29 mouse cellular contexts compared by ENCODE assay signal in genomic region chr7:44919127-44919526, GRCm38 (mm10). TPM values are rescaled to one million over a fixed set of nuclear protein-coding genes. Genes with fewer than 3 reads are reported as not detected.
A peak's percentile ranks its signal among the peaks of the same experiment; 100 is the strongest.
DNase-seq lines count a peak whose midpoint lies in the region; ATAC-seq and TF ChIP-seq lines count a peak whose summit lies in the region.
"Had no signal": no experiment of that assay in that cellular context is flagged by ENCODE, and none has a peak within 500 bp of the region (broad histone marks: within the 10 kb centered on the region; RNA-seq: fewer than 3 reads in every experiment).

No protein-coding gene starts in this region.

- no peak for TF ChIP-seq CTCF in gastrocnemius, adult 2 months (IDR thresholded peaks at IDR 0.05)
- no peak for TF ChIP-seq CTCF in layer of hippocampus, adult 2 months (conservative IDR thresholded peaks at IDR 0.05)

- ATAC-seq in midbrain, embryonic 13.5 days: no peak
- no peak for ATAC-seq in midbrain, embryonic 15.5 days (replicated peaks)
- ATAC-seq: forebrain, embryonic 15.5 days had no signal

- H3K9ac ChIP-seq in midbrain, embryonic 13.5 days (replicated peaks): peak overlapping the region; percentile 45; the same call in 1 of the 2 replicates
- no peak overlapping the region for H3K9ac ChIP-seq in midbrain, embryonic 15.5 days
- H3K9ac ChIP-seq: forebrain, embryonic 15.5 days; hindbrain, embryonic 12.5 days; lung, embryonic 15.5 days; neural tube, embryonic 12.5 days had no signal

- no peak overlapping the region for H3K4me3 ChIP-seq in gastrocnemius, adult 2 months
- H3K4me3 ChIP-seq in layer of hippocampus, adult 2 months: no peak overlapping the region
- no peak overlapping the region for H3K4me3 ChIP-seq in midbrain, embryonic 13.5 days (replicated peaks)
- H3K4me3 ChIP-seq in midbrain, embryonic 15.5 days: no peak overlapping the region
- H3K4me3 ChIP-seq: forebrain, embryonic 10.5 days; forebrain, embryonic 15.5 days; hindbrain, embryonic 12.5 days; lung, embryonic 15.5 days; midbrain, embryonic 10.5 days; myocyte; neural tube, embryonic 12.5 days had no signal

- intact Hi-C loops in gastrocnemius, adult 2 months (cut with DNase I): no loop called here

- H3K27ac ChIP-seq in gastrocnemius, adult 2 months: peak overlapping the region; percentile 81; the same call in 1 of the 2 replicates
- peak overlapping the region; percentile 89 for H3K27ac ChIP-seq in layer of hippocampus, adult 2 months
- no peak overlapping the region for H3K27ac ChIP-seq in midbrain, embryonic 13.5 days
- H3K27ac ChIP-seq in midbrain, embryonic 15.5 days: no peak overlapping the region
- H3K27ac ChIP-seq: forebrain, embryonic 10.5 days; forebrain, embryonic 15.5 days; hindbrain, embryonic 12.5 days; lung, embryonic 15.5 days; midbrain, embryonic 10.5 days; neural tube, embryonic 12.5 days had no signal

- H3K27me3 ChIP-seq in midbrain, embryonic 13.5 days: no peaks in the 10 kb centered on the region
- no peaks in the 10 kb centered on the region for H3K27me3 ChIP-seq in midbrain, embryonic 15.5 days (replicated peaks)
- H3K27me3 ChIP-seq: forebrain, embryonic 15.5 days; hindbrain, embryonic 12.5 days; lung, embryonic 15.5 days; neural tube, embryonic 12.5 days had no signal

- H3K36me3 ChIP-seq in midbrain, embryonic 13.5 days: peaks cover 73% of the 10 kb centered on the region
- H3K36me3 ChIP-seq in midbrain, embryonic 15.5 days (replicated peaks): peaks cover 25% of the 10 kb centered on the region; the same call in 1 of the 2 replicates

- H3K9me3 ChIP-seq in midbrain, embryonic 13.5 days: no peaks in the 10 kb centered on the region
- no peaks in the 10 kb centered on the region for H3K9me3 ChIP-seq in midbrain, embryonic 15.5 days
- H3K9me3 ChIP-seq: forebrain, embryonic 10.5 days; forebrain, embryonic 15.5 days; hindbrain, embryonic 12.5 days; lung, embryonic 15.5 days; midbrain, embryonic 10.5 days; neural tube, embryonic 12.5 days had no signal

- no peak for DNase-seq in gastrocnemius, adult 2 months
- DNase-seq in gastrocnemius, adult 18-20 months (ENCODE audit: low spot score): no peak
- no peak for DNase-seq in layer of hippocampus, adult 2 months (ENCODE audit: low spot score in 2 of 2)
- no peak for DNase-seq in layer of hippocampus, postnatal 14 days (ENCODE audit: low spot score in 2 of 2)
- DNase-seq in right cerebral cortex, postnatal 14 days: no peak
- DNase-seq: adrenal gland, postnatal 14 days; cerebellum, adult 11-12 months; cerebellum, postnatal 10 days; heart, postnatal 36 days; kidney, adult 18-20 months; kidney, postnatal 36 days; layer of hippocampus, postnatal 36 days had no signal

- 89% methylated on average over 5 of the region's 5 CpGs for WGBS in midbrain, embryonic 13.5 days
- WGBS in midbrain, embryonic 15.5 days: 89% methylated on average over 5 of the region's 5 CpGs

- H3K4me2 ChIP-seq in midbrain, embryonic 13.5 days (replicated peaks): no peak overlapping the region
- no peak overlapping the region for H3K4me2 ChIP-seq in midbrain, embryonic 15.5 days
- H3K4me2 ChIP-seq: forebrain, embryonic 15.5 days; hindbrain, embryonic 12.5 days; lung, embryonic 15.5 days; neural tube, embryonic 12.5 days had no signal

- no peaks in the 10 kb centered on the region for H3K4me1 ChIP-seq in midbrain, embryonic 13.5 days (replicated peaks)
- no peaks in the 10 kb centered on the region for H3K4me1 ChIP-seq in midbrain, embryonic 15.5 days
- H3K4me1 ChIP-seq: forebrain, embryonic 10.5 days; forebrain, embryonic 15.5 days; hindbrain, embryonic 12.5 days; midbrain, embryonic 10.5 days; neural tube, embryonic 12.5 days had no signal

RNA-seq across cellular contexts. Expression of gene Ap2a1, which starts 10.2 kb away (rescaled TPM):
- 10 to 100 TPM; 59.1 to 62.6 TPM for total RNA-seq in gastrocnemius, adult 2 months (2021)
- total RNA-seq in gastrocnemius, adult 18-20 months (2021): 10 to 100 TPM; 59.8 to 64.4 TPM
- 100 to 1,000 TPM; 298 to 305 TPM for total RNA-seq in layer of hippocampus, adult 2 months (2021)
- 100 to 1,000 TPM; 310 to 327 TPM for total RNA-seq in layer of hippocampus, postnatal 14 days (2021)
- polyA plus RNA-seq in midbrain, embryonic 13.5 days (2015; fragmentation: Nextera tagmentation; extraction: Ambion mirVana): 98.1 and 98.6 TPM in 2 replicates
- polyA plus RNA-seq in midbrain, embryonic 15.5 days (2015; fragmentation: Nextera tagmentation; extraction: Ambion mirVana): 122 and 140 TPM in 2 replicates

RNA-seq across cellular contexts. Expression of gene Fuz, which starts 23.2 kb away (rescaled TPM):
- total RNA-seq in gastrocnemius, adult 2 months (2021): 10 to 100 TPM; 16.4 to 18.6 TPM
- total RNA-seq in gastrocnemius, adult 18-20 months (2021): 10 to 100 TPM; 16.6 to 17.6 TPM
- 10 to 100 TPM; 21.6 to 24.8 TPM for total RNA-seq in layer of hippocampus, adult 2 months (2021)
- 10 to 100 TPM; 21.0 to 21.4 TPM for total RNA-seq in layer of hippocampus, postnatal 14 days (2021)
- polyA plus RNA-seq in midbrain, embryonic 13.5 days (2015; fragmentation: Nextera tagmentation; extraction: Ambion mirVana): 24.2 and 26.9 TPM in 2 replicates
- polyA plus RNA-seq in midbrain, embryonic 15.5 days (2015; fragmentation: Nextera tagmentation; extraction: Ambion mirVana): 20.3 and 22.9 TPM in 2 replicates

RNA-seq across cellular contexts. Expression of gene Tsks, which starts 23.9 kb away (rescaled TPM):
- total RNA-seq in gastrocnemius, adult 2 months (2021): not detected
- not detected for total RNA-seq in gastrocnemius, adult 18-20 months (2021)
- 1 to 10 TPM; 1.3 to 2.0 TPM for total RNA-seq in layer of hippocampus, adult 2 months (2021)
- total RNA-seq in layer of hippocampus, postnatal 14 days (2021): under 1 TPM in 1 of 2 experiments, not detected in 1; 0.69 TPM
- 0.17 TPM in 1 of 2 replicates, not detected in the other for polyA plus RNA-seq in midbrain, embryonic 13.5 days (2015; fragmentation: Nextera tagmentation; extraction: Ambion mirVana)
- polyA plus RNA-seq in midbrain, embryonic 15.5 days (2015; fragmentation: Nextera tagmentation; extraction: Ambion mirVana): 0.11 and 0.21 TPM in 2 replicates
- total RNA-seq: adrenal gland, postnatal 14 days; gastrocnemius, adult 8-10 months; gastrocnemius, postnatal 4 days; heart, adult 8-10 months; heart, postnatal 36 days; liver, adult 2 months; megakaryocyte progenitor cell, adult 5-6 weeks; MEL; midbrain, postnatal 0 days had no signal
- polyA plus RNA-seq: forebrain, embryonic 15.5 days; hindbrain, embryonic 12.5 days; myocyte; neural tube, embryonic 12.5 days; small intestine, adult 2 months had no signal

RNA-seq across cellular contexts. Expression of gene Med25, which starts 26.6 kb away (rescaled TPM):
- 10 to 100 TPM; 53.1 to 68.5 TPM for total RNA-seq in gastrocnemius, adult 2 months (2021)
- total RNA-seq in gastrocnemius, adult 18-20 months (2021): 10 to 100 TPM; 60.5 to 62.8 TPM
- 100 to 1,000 TPM; 103 to 107 TPM for total RNA-seq in layer of hippocampus, adult 2 months (2021)
- total RNA-seq in layer of hippocampus, postnatal 14 days (2021): 100 to 1,000 TPM; 106 to 111 TPM
- 151 and 162 TPM in 2 replicates for polyA plus RNA-seq in midbrain, embryonic 13.5 days (2015; fragmentation: Nextera tagmentation; extraction: Ambion mirVana)
- 179 TPM in 2 replicates for polyA plus RNA-seq in midbrain, embryonic 15.5 days (2015; fragmentation: Nextera tagmentation; extraction: Ambion mirVana)

RNA-seq across cellular contexts. Expression of gene Ptov1, which starts 49.5 kb away (rescaled TPM):
- total RNA-seq in gastrocnemius, adult 2 months (2021): 100 to 1,000 TPM; 126 to 137 TPM
- total RNA-seq in gastrocnemius, adult 18-20 months (2021): 100 to 1,000 TPM; 143 to 148 TPM
- 100 to 1,000 TPM; 321 to 335 TPM for total RNA-seq in layer of hippocampus, adult 2 months (2021)
- total RNA-seq in layer of hippocampus, postnatal 14 days (2021): 100 to 1,000 TPM; 272 to 295 TPM
- polyA plus RNA-seq in midbrain, embryonic 13.5 days (2015; fragmentation: Nextera tagmentation; extraction: Ambion mirVana): 524 and 584 TPM in 2 replicates
- polyA plus RNA-seq in midbrain, embryonic 15.5 days (2015; fragmentation: Nextera tagmentation; extraction: Ambion mirVana): 517 and 553 TPM in 2 replicates

Comparison
In these comparisons a context has a peak if more than half of its experiments do, and no peak if none do; other contexts are left out.
1. H3K27ac ChIP-seq: peak in gastrocnemius, adult 2 months (single experiment) and layer of hippocampus, adult 2 months (single experiment); none in midbrain, embryonic 13.5 days (single experiment) and midbrain, embryonic 15.5 days (single experiment).
2. RNA of gene Ap2a1, which starts 10.2 kb away (total RNA-seq): 310 to 327 TPM in layer of hippocampus, postnatal 14 days and 298 to 305 TPM in layer of hippocampus, adult 2 months; 59.8 to 64.4 TPM in gastrocnemius, adult 18-20 months and 59.1 to 62.6 TPM in gastrocnemius, adult 2 months; every median in the first group is over 4 times any median in the second.